In the genomic region with DNA sequence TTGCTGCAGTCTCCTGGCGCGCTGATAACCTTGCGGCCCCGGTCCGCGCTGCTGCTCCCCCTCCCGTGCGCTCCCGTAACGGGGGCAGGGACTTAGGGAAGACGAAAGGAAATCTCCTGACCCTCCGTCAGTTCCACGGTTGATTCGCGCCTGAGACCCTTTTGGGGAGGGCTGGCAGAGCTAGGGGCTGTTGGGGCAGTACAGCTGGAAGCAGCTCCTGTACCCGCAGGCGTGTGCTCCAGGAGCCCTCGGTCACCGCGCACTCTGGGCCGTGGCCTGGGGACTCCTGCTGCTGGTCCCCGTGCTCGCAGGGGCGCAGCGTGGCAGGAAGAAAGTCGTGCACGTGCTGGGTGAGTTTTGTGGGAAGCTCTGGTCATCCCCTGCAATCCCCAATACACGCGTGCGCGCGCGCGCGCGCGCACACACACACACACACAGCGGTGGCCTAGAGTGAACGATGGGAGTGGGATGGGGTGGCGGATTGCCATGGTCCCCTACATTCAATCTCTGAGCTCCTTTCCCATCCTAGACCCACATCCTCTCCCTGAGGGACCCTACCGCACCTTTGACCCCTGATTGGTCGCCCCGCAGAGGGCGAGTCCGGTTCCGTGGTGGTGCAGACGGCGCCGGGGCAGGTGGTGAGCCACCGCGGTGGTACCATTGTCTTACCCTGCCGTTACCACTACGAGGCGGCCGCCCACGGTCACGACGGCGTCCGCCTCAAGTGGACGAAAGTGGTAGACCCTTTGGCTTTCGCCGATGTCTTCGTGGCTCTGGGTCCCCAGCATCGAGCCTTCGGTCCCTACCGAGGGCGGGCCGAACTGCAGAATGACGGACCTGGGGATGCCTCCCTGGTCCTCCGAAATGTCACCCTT, we compare ENCODE assay signal across 8 mouse cellular contexts. TPM values are rescaled to one million over a fixed set of nuclear protein-coding genes. Genes with fewer than 3 reads are reported as not detected.
DNase-seq lines count a peak whose midpoint lies in the region; TF ChIP-seq lines count a peak whose summit lies in the region.

No protein-coding gene starts in this region.

- DNase-seq in gastrocnemius, adult 2 months: no peak
- no peak for DNase-seq in gastrocnemius, postnatal 4 days (ENCODE audit: low spot score in 2 of 2)
- peak; percentile 48 for DNase-seq in embryo, embryonic 10.5 days (ENCODE audit: low spot score)
- peak; percentile 19 for DNase-seq in induced T-regulatory cell, adult 2 months (ENCODE audit: low read depth)
- DNase-seq in neural tube, embryonic 10.5 days (ENCODE audit: extremely low spot score, low spot score): peak; percentile 57
- no peak for DNase-seq in gastrocnemius, postnatal 14 days
- no peak for DNase-seq in ovary, postnatal 10 days (ENCODE audit: low spot score)

- no peaks in the 10 kb centered on the region for H3K4me1 ChIP-seq in ES-Bruce4 (ENCODE audit: control insufficient read depth, insufficient read depth, low read length)

- no peak for TF ChIP-seq CTCF in gastrocnemius, adult 2 months (IDR thresholded peaks at IDR 0.05)
- TF ChIP-seq CTCF in ES-Bruce4 (IDR thresholded peaks at IDR 0.05; ENCODE audit: low read depth, low read length): no peak

- peak overlapping the region; percentile 54 for H3K9ac ChIP-seq in ES-Bruce4 (ENCODE audit: low read depth, poor library complexity, severe bottlenecking)

- no peak for TF ChIP-seq POLR2A in ES-Bruce4 (IDR thresholded peaks at IDR 0.05; ENCODE audit: insufficient read depth, low read length)

- no peaks in the 10 kb centered on the region for H3K9me3 ChIP-seq in ES-Bruce4 (replicated peaks; ENCODE audit: control insufficient read depth, insufficient read depth, low read length, poor library complexity, severe bottlenecking)

- H3K27ac ChIP-seq in gastrocnemius, adult 2 months: no peak overlapping the region
- H3K27ac ChIP-seq in ES-Bruce4 (ENCODE audit: insufficient read depth, low read length): no peak overlapping the region

- peak overlapping the region; percentile 67 for H3K4me3 ChIP-seq in gastrocnemius, adult 2 months
- H3K4me3 ChIP-seq in ES-Bruce4 (ENCODE audit: low read depth, low read length): peak overlapping the region; percentile 87

- intact Hi-C loops in gastrocnemius, adult 2 months (cut with DNase I): loop anchor here (5.0 kb wide), 1 partner anchor 83 kb away; no protein-coding TSS in a partner anchor
- intact Hi-C loops in gastrocnemius, postnatal 14 days (cut with DNase I; ENCODE audit: low total_unique reads): loop anchor here (5.0 kb wide), 1 partner anchor 83 kb away; no protein-coding TSS in a partner anchor

- no peaks in the 10 kb centered on the region for H3K36me3 ChIP-seq in ES-Bruce4 (ENCODE audit: control insufficient read depth, insufficient read depth, low read length, poor library complexity, severe bottlenecking)

- TF ChIP-seq EP300 in ES-Bruce4 (IDR thresholded peaks at IDR 0.05; ENCODE audit: insufficient read depth, low read depth, low read length): no peak

- peaks cover 6% of the 10 kb centered on the region; the same call in 1 of the 2 replicates for H3K27me3 ChIP-seq in ES-Bruce4 (ENCODE audit: control insufficient read depth, insufficient read depth, low read length, poor library complexity, severe bottlenecking)

RNA-seq across cellular contexts. Expression of a gene that starts 1.2 kb away (rescaled TPM):
- total RNA-seq in gastrocnemius, adult 2 months (2021): under 1 TPM in 1 of 2 experiments, not detected in 1; 0.08 TPM
- total RNA-seq in gastrocnemius, postnatal 4 days (2021): not detected
- polyA plus RNA-seq in ES-Bruce4 (2011; ENCODE audit: insufficient read depth, insufficient read length, low read depth, missing spikeins): 2.2 TPM in 2 replicates
- under 1 TPM in 1 of 2 experiments, not detected in 1; 0.06 TPM for total RNA-seq in gastrocnemius, postnatal 14 days (2021)

RNA-seq across cellular contexts. Expression of a gene that starts 11.7 kb away (rescaled TPM):
- 1 to 10 TPM in 1 of 2 experiments, under 1 TPM in 1; 0.33 to 1.0 TPM for total RNA-seq in gastrocnemius, adult 2 months (2021)
- under 1 TPM; 0.54 to 0.67 TPM for total RNA-seq in gastrocnemius, postnatal 4 days (2021)
- polyA plus RNA-seq in ES-Bruce4 (2011; ENCODE audit: insufficient read depth, insufficient read length, low read depth, missing spikeins): 0.99 and 1.4 TPM in 2 replicates
- under 1 TPM in 1 of 2 experiments, not detected in 1; 0.51 TPM for total RNA-seq in gastrocnemius, postnatal 14 days (2021)

RNA-seq across cellular contexts. Expression of a gene that starts 36.2 kb away (rescaled TPM):
- total RNA-seq in gastrocnemius, adult 2 months (2021): not detected
- under 1 TPM; 0.07 to 0.08 TPM for total RNA-seq in gastrocnemius, postnatal 4 days (2021)
- 1.4 and 1.6 TPM in 2 replicates for polyA plus RNA-seq in ES-Bruce4 (2011; ENCODE audit: insufficient read depth, insufficient read length, low read depth, missing spikeins)
- under 1 TPM; 0.02 to 0.04 TPM for total RNA-seq in gastrocnemius, postnatal 14 days (2021)

RNA-seq across cellular contexts. Expression of a gene that starts 41.8 kb away (rescaled TPM):
- total RNA-seq in gastrocnemius, adult 2 months (2021): 10 to 100 TPM; 16.8 to 21.0 TPM
- 10 to 100 TPM; 23.0 to 23.8 TPM for total RNA-seq in gastrocnemius, postnatal 4 days (2021)
- polyA plus RNA-seq in ES-Bruce4 (2011; ENCODE audit: insufficient read depth, insufficient read length, low read depth, missing spikeins): 36.5 and 37.3 TPM in 2 replicates
- total RNA-seq in gastrocnemius, postnatal 14 days (2021): 10 to 100 TPM; 17.7 to 17.9 TPM

RNA-seq across cellular contexts. Expression of a gene that starts 41.9 kb away (rescaled TPM):
- 10 to 100 TPM; 24.8 to 31.0 TPM for total RNA-seq in gastrocnemius, adult 2 months (2021)
- total RNA-seq in gastrocnemius, postnatal 4 days (2021): 10 to 100 TPM; 41.0 to 45.2 TPM
- polyA plus RNA-seq in ES-Bruce4 (2011; ENCODE audit: insufficient read depth, insufficient read length, low read depth, missing spikeins): 40.2 and 41.0 TPM in 2 replicates
- 10 to 100 TPM; 22.6 to 26.3 TPM for total RNA-seq in gastrocnemius, postnatal 14 days (2021)

Comparison
In these comparisons a context has a peak if more than half of its experiments do, and no peak if none do; other contexts are left out.
1. DNase-seq: peak in embryo, embryonic 10.5 days (single experiment), induced T-regulatory cell, adult 2 months (single experiment) and neural tube, embryonic 10.5 days (single experiment); none in gastrocnemius, adult 2 months (single experiment), gastrocnemius, postnatal 4 days (0 of 2), gastrocnemius, postnatal 14 days (single experiment) and ovary, postnatal 10 days (single experiment).